Mouse (Mus musculus) lung, postnatal 14 days (tissue): ENCODE measurements around the gene Fra10ac1.

Experiments
- DNase-seq: peaks from one replicate; pipeline ENCODE4 v3.0.0; 2021

Gene Fra10ac1

DNA sequence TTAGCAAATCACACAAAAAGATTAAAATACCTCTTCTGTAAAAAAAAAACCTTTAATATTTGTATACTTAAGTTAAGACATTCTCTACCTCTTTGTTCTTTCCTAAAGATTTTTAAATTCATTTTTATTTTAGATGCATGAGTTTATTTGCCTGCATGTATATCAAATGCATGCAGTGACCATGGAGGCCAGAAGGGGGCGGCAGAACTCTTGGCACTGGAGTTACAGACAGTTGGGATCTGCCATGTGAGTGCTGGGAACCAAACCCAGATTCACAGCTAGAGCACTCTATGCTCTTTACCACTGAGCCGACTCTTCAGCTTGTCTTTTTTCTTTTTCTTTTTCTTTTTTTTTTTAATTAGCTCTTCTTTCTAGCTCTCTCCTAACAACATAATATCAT is 4.7 kb upstream of the Fra10ac1 start:
- no peak for DNase-seq

DNA sequence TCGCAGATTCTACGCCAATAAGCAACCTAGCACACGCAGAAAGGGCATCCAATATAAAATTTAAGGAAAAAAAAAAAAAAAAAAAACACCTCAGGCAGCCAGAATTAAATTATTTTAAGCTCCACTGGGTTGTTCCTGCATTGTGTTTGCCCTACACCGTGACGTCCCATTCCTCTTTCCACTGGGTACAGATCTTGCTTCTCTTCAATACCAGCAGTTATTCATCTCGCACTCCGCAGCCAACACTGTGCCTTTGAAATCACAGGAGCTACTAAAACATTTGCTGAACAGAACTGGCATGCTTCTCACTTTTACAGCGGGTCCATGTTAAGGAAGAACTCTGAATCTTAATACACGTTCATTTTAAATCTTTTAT is 717 bp upstream of the Fra10ac1 start:
- no peak for DNase-seq

- no peak for DNase-seq
Measured at GRCm38 (mm10) chr19:38223356-38223904, 526 bp downstream of the Fra10ac1 start.

DNA sequence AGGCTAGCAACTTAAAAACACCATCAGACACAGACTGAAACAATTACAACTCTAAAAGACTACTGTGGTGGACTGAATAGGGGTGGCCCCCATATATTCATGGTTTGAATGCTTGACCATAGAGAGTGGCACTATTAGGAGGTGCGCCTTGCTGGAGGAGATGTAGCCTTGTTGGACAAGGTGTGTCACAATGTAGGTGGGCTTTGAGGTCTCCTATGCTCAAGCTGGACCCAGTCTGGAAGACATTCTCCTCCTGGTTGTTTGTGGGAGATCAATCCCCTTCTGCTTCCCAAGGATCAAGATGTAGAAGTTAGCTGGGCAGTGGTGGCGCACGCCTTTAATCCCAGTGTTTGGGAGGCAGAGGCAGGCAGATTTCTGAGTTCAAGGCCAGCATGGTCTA is 6.3 kb downstream of the Fra10ac1 start:
- DNase-seq, result no peak

DNA sequence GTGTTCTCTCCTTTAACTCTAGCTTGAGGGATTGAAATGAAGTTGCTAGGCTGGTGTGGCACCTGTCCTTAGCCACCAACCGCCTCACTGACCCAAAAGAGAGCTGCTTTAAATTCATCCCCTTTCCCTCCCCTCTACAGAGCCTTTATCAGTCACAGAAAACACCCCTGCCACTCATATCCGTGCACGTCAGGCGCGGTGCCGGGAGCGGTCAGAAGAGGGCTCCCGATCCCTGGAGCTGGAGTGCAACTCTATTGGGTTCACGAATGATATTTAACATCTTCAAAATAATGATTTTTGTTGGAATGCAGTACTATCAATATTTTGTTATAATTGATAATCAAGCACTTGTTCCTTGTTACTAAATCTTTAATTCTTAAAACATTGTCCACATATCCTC is 17.3 kb downstream of the Fra10ac1 start:
- no peak for DNase-seq

- no peak for DNase-seq
Measured at GRCm38 (mm10) chr19:38198731-38199130, 25.2 kb downstream of the Fra10ac1 start.

DNA sequence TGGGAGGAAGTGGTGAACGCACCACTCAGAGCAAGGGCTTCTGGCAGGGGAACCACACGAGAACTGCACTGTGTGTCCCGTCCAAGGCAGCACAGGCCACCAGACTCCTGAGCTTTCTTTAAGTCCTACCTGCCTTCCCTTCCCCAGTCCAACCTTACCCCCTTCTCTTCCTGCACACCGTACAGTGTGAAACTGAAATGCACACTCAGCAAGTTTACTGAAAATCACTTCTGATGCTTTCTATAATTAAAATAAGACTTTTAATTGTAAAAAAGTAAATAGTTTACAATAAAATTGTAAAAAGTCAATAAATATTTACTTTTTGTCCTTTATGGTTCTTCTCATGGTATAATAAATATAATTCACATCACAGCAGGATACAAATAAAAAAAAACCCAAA is 28.7 kb downstream of the Fra10ac1 start:
- no peak for DNase-seq

GRCm38 (mm10) chr19:38191446-38191845 is 32.5 kb downstream of the Fra10ac1 start:
- DNase-seq, result no peak

DNA sequence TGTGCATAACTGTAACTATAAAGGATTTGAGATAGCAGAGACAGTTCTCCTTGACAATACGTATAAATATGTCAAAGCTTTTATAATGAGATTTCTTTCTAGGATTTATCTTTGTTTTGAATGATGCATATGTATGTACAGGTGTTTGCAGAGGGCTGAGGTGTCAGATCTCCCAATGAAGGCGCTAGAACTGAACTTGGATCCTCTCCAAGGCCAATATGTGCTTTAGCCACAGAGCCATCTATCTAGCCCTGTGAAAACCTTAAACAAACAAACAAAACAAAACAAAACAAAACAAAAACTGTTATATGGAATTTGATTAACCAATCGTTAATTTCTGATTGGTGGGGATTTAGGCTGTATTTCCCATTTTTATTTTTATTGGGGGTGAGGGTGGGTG is 33.4 kb downstream of the Fra10ac1 start:
- DNase-seq, result no peak

- no peak for DNase-seq
Measured at GRCm38 (mm10) chr19:38187345-38187680, 36.6 kb downstream of the Fra10ac1 start.

- DNase-seq, result no peak
Measured at GRCm38 (mm10) chr19:38186631-38187344, 37.2 kb downstream of the Fra10ac1 start.

DNA sequence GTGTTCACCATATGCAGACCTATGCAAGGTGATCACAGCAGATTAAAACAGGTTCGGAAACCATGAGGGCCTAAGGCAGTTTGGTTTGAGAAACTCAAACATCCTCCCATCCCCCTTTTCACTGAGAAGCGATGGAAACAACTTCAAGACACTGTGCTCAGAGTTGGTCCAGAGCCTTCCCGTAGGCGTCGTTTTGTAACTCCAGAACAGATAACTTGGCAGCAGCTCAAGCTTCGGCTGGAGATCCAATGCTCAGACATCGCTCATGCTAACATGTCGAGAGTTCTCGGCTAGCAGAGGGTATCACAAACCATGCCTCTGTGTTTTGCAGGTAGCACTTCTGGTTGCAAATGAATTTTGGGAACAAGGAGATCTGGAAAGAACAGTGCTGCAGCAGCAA is 44.3 kb downstream of the Fra10ac1 start:
- no peak for DNase-seq

- DNase-seq, result no peak
Measured at GRCm38 (mm10) chr19:38164633-38165032, 59.3 kb downstream of the Fra10ac1 start.

DNA sequence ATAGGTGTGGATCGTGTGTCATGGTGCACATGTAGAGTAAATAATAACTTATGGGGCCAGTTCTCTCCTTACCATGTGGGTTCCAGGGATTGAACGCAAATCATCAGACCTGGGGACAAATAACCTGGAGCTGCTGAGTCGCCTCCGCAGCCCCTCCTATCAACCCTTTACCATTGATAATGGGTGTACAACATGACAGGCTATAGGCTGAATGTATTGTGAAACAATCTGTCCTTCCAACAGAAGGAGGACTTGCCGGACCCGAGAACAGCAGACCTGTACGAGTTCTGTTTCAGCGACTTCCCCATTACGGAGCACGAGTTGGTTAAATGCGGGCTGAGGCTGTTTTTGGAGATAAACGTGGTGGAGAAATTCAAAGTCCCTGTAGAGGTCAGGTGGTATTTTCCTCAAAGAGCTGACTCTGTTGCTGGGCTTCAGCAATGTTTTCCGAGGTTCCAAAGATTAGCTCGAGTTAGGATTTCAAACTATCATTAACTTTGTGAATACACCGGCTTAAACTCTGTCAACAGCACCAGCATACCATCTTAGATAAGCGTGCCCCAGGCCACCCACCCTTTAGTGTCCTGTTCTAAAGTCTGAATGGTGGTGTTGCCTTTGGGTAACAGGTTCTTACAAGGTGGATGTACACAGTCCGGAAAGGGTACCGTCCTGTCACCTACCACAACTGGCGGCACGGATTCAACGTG is 62.2 kb downstream of the Fra10ac1 start:
- no peak for DNase-seq

GRCm38 (mm10) chr19:38156243-38156642 is 67.7 kb downstream of the Fra10ac1 start:
- no peak for DNase-seq

DNA sequence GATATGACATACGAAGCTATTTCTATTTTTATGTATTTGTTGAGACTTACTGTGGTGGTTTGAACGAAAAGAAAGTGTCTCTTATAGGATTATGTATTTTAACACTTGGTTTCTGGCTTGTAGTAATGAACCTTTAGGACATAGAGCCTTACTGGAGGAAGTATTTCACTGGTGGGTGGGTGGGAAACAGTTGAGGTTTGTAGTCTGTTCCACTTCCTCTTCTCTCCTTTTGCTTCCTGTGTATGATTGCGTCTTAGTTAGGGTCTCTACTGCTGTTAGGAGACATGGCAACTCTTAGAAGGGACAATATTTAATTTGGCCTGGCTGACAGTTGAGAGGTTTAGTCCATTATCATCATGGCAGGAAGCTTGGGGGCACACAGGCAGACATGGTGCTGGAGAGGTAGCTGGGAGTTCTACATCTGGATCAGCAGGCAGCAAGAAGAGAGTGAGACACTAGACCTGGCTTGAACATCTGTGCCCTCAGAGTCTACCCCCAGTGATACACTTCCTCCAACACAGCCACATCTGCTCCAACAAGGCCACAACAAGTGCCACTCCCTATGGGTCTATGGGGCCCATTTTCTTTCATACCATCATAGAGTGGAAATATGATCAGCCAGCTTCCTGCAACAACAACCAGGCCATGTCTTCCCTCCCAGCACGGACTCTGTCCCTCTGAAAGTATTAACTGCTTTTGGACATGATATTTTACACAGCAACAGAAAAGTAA is 80.2 kb downstream of the Fra10ac1 start:
- no peak for DNase-seq
